Mouse (Mus musculus): ENCODE measurements at regions not wholly inside any gene's neighbourhood (a gene's known extent, or its start where the extent isn't known, plus 50 kb on each side); places are given as distances from the start of the nearest gene placed in this dataset.

DNA sequence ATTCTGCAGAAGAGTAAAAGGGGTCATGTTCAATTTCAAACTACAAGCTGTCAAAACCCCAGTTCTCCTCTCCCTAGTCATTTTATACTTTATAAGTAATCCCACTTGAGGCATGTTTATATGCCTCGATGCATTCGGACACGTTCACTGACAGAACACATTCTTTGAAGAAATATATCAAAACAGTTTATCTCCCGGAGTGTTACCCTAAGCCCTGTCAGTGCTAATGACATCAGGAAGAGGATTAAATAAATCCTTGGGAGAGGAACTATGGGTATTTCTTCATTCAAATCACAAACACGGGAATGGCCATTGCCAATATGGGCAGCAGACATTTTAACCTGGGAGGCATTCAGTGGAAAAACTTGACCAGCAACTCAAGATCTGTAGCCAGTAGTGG is 1208.1 kb upstream of the Adgrl2 start:
- TF ChIP-seq EP300 (IDR thresholded peaks at IDR 0.05; ENCODE audit: insufficient read depth, low read depth, low read length) (no peak), POLR2A (IDR thresholded peaks at IDR 0.05; ENCODE audit: insufficient read depth, low read depth, low read length) (no peak)
